Mouse (Mus musculus): ENCODE measurements around the gene Nedd4. TPM values are rescaled to one million over a fixed set of nuclear protein-coding genes. Genes with fewer than 3 reads are reported as not detected.
"Not testable (repeated sequence)": the region's sequence is repeated elsewhere in the genome, so short reads cannot be mapped to it uniquely, and the experiment has no call there.

The Nedd4 gene
- polyA plus RNA-seq, 1 experiment from 2014 or later = 173 TPM

DNA sequence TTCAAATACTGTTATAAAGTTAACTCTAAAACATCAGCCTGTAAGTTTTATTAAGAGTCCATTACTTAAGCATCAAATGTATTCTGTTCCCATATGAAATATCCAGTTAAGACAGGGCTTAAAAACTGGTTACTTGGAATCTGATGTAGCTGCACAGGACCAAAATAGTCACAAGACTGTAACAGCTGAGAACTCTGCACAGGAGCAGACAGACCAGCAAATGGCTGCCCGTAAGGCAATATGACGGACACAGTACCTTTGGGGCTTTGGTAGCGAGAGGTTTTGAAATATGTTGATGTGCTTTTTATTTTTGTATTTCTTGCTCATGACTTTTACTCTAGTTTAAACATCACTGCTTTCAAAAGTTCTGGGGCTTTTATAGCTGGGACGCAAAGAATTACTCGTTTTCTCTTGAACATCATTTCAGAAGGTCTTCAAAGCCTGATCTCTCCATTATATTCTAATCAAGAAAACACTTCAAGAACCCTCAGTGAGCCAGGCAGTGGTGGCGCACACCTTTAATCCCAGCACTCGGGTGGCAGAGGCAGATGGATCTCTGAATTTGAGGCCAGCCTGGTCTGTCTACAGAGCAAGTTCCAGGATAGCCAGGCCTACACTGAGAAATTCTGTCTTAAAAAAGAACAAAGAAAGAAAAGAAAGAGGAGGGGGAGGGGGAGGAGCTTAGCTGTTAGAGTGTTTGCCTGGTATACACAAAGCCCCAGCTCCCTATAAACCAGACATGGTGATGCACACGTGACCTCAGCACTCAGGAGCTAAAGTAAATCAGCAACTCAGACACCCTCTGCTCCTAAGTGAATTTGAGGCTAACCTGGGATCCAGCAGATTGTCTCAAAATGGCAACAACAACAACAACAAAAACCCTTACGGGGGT, 22.9 kb upstream of the Nedd4 start:
- Histone ChIP-seq H3K9ac (peak overlapping the region; percentile 72), H3K4me3 (peak overlapping the region; percentile 61), H3K27me3 (replicated peaks) (no peaks in the 10 kb centered on the region), H3K9me3 (replicated peaks) (no peaks in the 10 kb centered on the region), H3K4me2 (peak overlapping the region; percentile 86), H3K4me1 (peaks cover 29% of the 10 kb centered on the region), H3K27ac (peak overlapping the region; percentile 89), H3K36me3 (no peaks in the 10 kb centered on the region)
- 58% methylated on average over 9 of the region's 9 CpGs for WGBS (ENCODE audit: insufficient replicate concordance)
- peak; percentile 74 for ATAC-seq

DNA sequence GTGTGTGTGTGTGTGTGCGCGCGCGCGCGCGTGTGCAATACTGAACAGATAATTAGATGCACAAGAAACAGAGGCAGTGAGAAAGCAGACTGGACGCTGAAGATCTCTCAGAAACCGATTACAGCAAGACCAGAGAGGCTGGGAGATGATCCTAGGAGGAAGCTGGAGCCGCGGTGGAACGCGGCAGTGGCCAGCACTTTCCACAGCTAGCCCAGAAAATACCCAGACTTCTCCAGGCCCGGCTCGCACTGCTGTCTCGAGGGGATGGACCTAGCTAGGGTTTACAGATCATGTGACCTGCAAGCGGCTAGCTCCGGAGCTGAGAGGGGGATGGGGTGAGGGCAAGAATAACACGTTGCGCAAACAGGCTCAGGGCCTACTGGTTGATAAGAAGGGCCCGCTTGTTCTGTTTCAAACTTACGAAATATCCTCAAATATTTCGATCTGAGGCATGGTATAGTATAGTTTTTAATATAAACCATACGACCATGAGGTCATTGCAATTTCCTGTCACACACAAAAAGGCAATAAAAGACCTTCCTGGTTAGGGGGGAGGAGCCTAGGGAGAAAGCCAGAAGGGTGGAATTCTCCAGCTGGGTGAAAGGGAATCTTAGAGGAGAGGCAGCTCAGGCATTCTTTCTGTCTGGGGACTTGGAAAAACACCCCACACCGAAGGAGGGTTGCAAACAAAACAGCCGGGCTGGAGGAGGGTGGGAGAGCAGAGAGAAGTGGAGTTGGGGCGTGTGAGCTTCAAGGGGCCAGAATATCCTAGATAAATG, 22.1 kb upstream of the Nedd4 start:
- Histone ChIP-seq H3K36me3 (no peaks in the 10 kb centered on the region), H3K9me3 (replicated peaks) (no peaks in the 10 kb centered on the region), H3K4me3 (peak overlapping the region; percentile 61), H3K27me3 (replicated peaks) (no peaks in the 10 kb centered on the region), H3K4me2 (peak overlapping the region; percentile 86), H3K9ac (peak overlapping the region; percentile 72), H3K27ac (peak overlapping the region; percentile 89), H3K4me1 (peaks cover 29% of the 10 kb centered on the region)
- WGBS (ENCODE audit: insufficient replicate concordance) = 1% methylated on average over 27 of the region's 27 CpGs
- ATAC-seq = peak; percentile 96

DNA sequence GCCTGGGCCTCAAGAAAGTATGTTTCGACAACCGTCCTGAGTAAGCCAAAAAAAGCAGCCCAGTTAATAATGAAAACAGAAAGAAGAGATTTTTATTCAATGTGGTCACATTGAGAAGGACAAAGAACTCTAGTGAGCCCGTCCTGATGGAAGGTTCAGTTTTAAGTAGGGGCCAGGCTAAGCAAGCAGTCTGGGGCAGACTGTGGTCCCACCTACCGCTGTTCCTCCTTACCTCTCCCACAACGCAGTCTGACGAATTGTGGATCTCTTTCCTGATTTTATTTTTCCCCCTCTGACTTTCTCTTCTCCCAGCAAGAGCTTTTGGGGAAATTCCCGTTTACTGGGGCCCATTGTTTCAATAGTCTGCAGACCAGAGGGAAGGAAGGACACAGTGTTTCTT, 21.5 kb upstream of the Nedd4 start:
- Histone ChIP-seq H3K27me3 (replicated peaks) (no peaks in the 10 kb centered on the region), H3K27ac (peak overlapping the region; percentile 89), H3K4me1 (peaks cover 29% of the 10 kb centered on the region), H3K36me3 (no peaks in the 10 kb centered on the region), H3K4me2 (peak overlapping the region; percentile 86), H3K9me3 (replicated peaks) (no peaks in the 10 kb centered on the region), H3K4me3 (no peak overlapping the region; the same call in 1 of the 2 replicates), H3K9ac (peak overlapping the region; percentile 72)
- 32% methylated on average over 7 of the region's 7 CpGs for WGBS (ENCODE audit: insufficient replicate concordance)
- no peak for ATAC-seq

DNA sequence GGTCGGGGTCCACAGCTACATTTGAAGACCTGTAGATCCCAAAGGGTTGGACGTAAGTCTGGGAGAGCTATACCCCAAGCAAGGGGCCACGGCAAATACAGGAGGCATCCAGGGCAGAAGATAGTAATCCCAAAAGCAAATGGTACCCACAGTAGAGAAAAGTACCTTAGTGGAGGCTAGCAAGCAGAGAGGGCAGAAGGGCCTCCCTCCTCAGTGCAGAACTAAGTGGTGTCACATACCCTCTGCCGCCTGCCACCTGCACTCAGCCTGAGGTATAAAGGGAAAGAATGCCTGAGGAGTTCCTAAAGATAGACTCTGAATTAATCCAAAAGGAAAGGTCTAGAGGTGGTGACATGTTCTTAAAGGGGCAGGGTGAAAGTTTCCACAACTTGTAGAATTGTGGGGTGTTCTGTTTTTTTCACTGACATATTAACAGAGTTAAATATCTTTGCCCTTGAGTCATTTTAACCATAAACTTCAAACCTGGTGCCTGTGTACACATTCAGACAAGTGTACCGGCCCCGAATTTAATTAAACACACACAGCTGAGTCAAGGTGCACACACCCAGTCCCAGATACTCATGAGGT, 21.0 kb upstream of the Nedd4 start:
- Histone ChIP-seq H3K27me3 (replicated peaks) (no peaks in the 10 kb centered on the region), H3K9me3 (replicated peaks) (no peaks in the 10 kb centered on the region), H3K27ac (peak overlapping the region; percentile 89), H3K36me3 (no peaks in the 10 kb centered on the region), H3K4me3 (no peak overlapping the region), H3K4me2 (0 out of 2 replicates have a peak overlapping the region, but pooled peaks have one; percentile 86), H3K9ac (peak overlapping the region; percentile 72; the same call in 1 of the 2 replicates), H3K4me1 (peaks cover 29% of the 10 kb centered on the region)
- ATAC-seq = no peak
- WGBS (ENCODE audit: insufficient replicate concordance) = 80% methylated on average over 6 of the region's 6 CpGs

DNA sequence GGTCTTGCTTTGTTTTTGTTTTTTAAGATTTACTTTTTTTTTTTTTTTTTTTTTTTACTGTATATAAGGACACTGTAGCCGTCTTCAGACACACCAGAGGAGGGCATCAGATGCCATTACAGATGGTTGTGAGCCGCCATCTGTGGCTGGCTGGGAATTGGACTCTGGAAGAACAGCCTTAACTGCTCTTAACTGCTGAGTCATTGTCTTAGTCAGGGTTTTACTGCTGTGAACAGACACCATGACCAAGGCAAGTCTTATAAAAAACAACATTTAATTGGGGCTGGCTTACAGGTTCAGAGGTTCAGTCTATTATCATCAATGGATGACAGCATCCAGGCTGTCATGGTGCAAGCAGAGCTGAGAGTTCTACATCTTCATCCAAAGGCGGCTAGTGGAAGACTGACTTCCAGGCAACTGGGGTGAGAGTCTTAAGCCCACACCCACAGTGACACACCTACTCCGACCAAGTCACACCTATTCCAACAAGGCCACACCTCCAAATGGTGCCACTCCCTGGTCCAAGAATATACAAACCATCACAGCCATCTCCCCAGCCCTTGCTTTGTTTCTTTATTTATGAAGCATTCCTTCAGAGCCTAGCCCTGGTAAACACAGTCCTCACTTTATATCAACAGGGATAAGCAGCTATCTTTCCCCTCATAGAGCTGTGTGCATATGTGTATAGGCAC, 19.2 kb upstream of the Nedd4 start:
- H3K27me3 ChIP-seq (replicated peaks); H3K4me3 ChIP-seq; H3K4me2 ChIP-seq; ATAC-seq; H3K9ac ChIP-seq; H3K9me3 ChIP-seq (replicated peaks); H3K36me3 ChIP-seq; H3K27ac ChIP-seq: not testable (repeated sequence)
- H3K4me1 ChIP-seq = peaks cover 29% of the 10 kb centered on the region
- 70% methylated on average over 4 of the region's 4 CpGs for WGBS (ENCODE audit: insufficient replicate concordance)

DNA sequence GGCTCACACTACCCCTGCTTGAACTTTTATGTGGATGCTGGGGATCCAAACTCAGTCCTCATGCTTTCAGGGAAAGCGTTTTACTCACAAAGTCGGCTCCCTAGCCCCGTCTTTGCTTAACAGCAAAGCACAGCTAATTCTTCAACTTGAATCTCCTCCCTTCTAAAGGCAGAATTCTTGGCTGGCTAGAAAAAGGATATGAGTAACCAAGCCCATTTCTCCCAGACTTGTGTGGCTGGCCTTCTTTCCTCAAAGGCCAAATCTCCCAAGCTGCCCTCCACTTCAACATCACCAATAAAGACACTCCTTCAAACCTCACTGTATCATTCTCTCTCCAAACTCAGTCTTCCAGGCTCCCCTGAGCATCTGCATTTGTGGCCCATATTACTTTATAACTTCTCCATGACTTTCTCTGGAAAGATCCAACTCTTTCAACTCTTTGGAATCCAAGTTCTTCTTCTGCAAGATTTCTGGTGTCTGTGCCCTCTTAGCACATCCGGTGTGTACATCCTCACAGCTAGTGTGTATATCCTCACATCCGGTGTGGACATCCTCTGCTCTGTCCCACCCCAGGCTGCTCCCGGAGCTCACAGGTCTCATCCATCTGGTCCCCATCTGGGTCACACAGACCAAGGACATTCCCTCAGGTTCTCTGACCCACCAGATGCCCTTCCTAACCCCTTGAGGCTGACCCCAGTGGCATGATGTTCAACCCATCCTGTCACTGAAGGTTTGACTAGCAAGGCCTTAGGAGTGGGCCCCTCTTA, 18.3 kb upstream of the Nedd4 start:
- H3K9ac ChIP-seq = no peak overlapping the region
- H3K9me3 ChIP-seq (replicated peaks) = no peaks in the 10 kb centered on the region
- ATAC-seq = no peak
- H3K4me3 ChIP-seq = no peak overlapping the region
- H3K4me2 ChIP-seq = no peak overlapping the region
- H3K27ac ChIP-seq = no peak overlapping the region
- H3K4me1 ChIP-seq = peaks cover 29% of the 10 kb centered on the region
- 79% methylated on average over 6 of the region's 6 CpGs for WGBS (ENCODE audit: insufficient replicate concordance)
- H3K27me3 ChIP-seq (replicated peaks) = 0 out of 2 replicates have a peak, but pooled peaks cover 8% of the 10 kb centered on the region
- H3K36me3 ChIP-seq = no peaks in the 10 kb centered on the region

DNA sequence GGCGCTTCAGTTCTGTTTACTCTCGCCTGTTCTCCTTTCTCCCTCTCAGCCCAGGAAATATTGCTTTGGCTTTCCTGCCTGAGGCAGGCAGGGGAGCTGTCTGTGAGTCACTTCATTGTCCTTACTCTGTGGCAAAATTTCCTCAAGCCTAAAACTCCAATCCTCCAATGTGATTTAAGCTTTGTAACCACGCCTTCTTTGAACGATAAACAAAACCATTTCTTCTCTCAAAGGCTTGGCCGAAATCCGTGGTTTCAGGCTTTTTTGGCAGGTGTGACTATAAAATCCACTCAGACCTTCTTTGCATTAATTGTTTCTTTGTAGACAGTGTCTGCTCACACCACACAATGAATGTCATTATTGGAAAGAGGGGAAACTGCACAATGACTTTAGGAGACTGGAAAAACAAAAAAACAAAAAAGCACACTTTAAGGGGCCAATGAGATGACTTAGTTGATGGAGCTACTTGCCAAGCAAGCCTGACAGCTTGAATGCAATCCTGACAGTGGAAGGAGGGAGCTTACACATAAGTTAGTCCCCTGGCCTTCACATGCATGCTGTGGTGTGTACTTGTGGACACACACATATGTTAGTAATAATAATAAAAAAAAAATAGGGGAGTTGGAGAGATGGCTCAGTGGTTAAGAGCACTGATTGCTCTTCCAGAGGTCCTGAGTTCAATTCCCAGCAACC, 17.6 kb upstream of the Nedd4 start:
- no peaks in the 10 kb centered on the region for H3K9me3 ChIP-seq (replicated peaks)
- 0 out of 2 replicates have a peak, but pooled peaks cover 8% of the 10 kb centered on the region for H3K27me3 ChIP-seq (replicated peaks)
- no peak overlapping the region for H3K27ac ChIP-seq
- H3K4me1 ChIP-seq = peaks cover 22% of the 10 kb centered on the region
- H3K36me3 ChIP-seq = no peaks in the 10 kb centered on the region
- 40% methylated on average over 6 of the region's 6 CpGs for WGBS (ENCODE audit: insufficient replicate concordance)
- H3K4me2 ChIP-seq = no peak overlapping the region
- no peak overlapping the region for H3K9ac ChIP-seq
- H3K4me3 ChIP-seq = no peak overlapping the region
- no peak for ATAC-seq

DNA sequence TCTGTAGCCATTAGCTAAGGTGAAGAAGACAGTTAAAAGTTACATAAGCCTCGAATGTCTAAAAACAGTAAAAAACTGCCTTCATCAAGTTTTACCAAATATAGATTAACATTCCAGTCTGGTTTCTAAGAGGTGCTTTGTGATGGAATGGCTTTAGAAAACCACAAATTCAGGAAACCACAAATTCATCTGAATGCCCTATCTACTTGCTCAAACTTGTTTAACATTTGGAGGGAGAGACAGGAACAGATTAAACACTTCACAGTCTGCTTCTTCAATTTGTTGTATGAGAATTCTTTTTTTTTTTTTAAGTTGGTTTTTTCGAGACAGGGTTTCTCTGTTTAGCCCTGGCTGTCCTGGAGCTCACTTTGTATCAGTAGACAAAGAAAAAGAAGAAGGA, 12.4 kb upstream of the Nedd4 start:
- no peak for ATAC-seq
- H3K9me3 ChIP-seq (replicated peaks) = no peaks in the 10 kb centered on the region
- H3K27me3 ChIP-seq (replicated peaks) = peaks cover 19% of the 10 kb centered on the region; the same call in 1 of the 2 replicates
- H3K4me1 ChIP-seq = 0 out of 2 replicates have a peak, but pooled peaks cover 6% of the 10 kb centered on the region
- H3K9ac ChIP-seq = no peak overlapping the region
- no peak overlapping the region for H3K4me3 ChIP-seq
- H3K36me3 ChIP-seq = no peaks in the 10 kb centered on the region
- WGBS (ENCODE audit: insufficient replicate concordance) = 21% methylated on average over 2 of the region's 2 CpGs
- no peak overlapping the region for H3K27ac ChIP-seq
- H3K4me2 ChIP-seq = no peak overlapping the region

DNA sequence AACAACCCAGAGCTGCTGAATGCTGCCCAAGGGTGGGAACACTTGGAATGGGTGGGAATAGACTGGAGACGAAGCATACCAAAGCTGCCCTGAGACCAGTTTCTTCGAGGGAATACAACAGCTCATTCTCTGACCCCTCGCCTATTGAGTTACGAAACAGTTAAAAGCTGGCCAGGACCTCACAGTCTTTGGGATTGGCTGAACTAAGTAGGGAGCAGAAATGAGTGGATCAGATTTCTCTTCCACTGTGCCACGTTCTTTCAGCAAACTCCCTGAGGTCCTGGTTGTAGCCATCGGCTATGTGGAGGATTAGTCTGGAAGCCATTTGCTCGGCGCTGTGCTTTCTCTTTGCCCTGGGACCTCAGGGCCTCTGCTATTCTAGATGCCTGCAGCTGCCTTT, 9.2 kb upstream of the Nedd4 start:
- 51% methylated on average over 8 of the region's 8 CpGs for WGBS (ENCODE audit: insufficient replicate concordance)
- no peaks in the 10 kb centered on the region for H3K9me3 ChIP-seq (replicated peaks)

DNA sequence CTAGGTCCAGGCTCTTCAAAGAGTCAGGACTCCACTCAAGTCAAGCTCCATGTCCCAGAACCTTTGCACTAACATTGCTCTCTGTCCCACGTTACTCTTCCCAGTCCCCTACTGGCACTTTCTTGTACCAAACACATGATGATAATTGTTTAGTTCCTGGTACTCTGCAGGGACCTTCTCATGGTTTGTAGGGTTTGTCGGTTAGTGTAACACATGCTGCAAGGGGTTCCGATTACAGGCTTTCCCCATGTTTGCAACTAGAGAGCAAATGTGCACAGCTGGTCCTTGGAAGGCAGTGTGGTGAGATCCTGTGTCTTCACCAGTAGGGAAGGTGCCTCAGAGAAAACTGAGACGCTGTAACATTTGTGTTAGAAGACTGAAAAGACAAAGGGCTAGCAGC, 8.6 kb upstream of the Nedd4 start:
- Histone ChIP-seq H3K4me1 (peaks cover 35% of the 10 kb centered on the region), H3K9ac (no peak overlapping the region), H3K27me3 (replicated peaks) (peaks cover 11% of the 10 kb centered on the region; the same call in 1 of the 2 replicates), H3K9me3 (replicated peaks) (no peaks in the 10 kb centered on the region), H3K4me3 (no peak overlapping the region), H3K27ac (peak overlapping the region; percentile 45), H3K4me2 (no peak overlapping the region), H3K36me3 (no peaks in the 10 kb centered on the region)
- no peak for ATAC-seq
- WGBS (ENCODE audit: insufficient replicate concordance) = 62% methylated on average over 4 of the region's 4 CpGs

More for the DNA sequence above, 9.2 kb upstream of the Nedd4 start:
- H3K27ac ChIP-seq = peak overlapping the region; percentile 45
- peaks cover 16% of the 10 kb centered on the region; the same call in 1 of the 2 replicates for H3K27me3 ChIP-seq (replicated peaks)
- no peak for ATAC-seq
- no peak overlapping the region; the same call in 1 of the 2 replicates for H3K4me3 ChIP-seq
- peak overlapping the region; percentile 4; the same call in 1 of the 2 replicates for H3K9ac ChIP-seq
- peaks cover 35% of the 10 kb centered on the region for H3K4me1 ChIP-seq
- no peaks in the 10 kb centered on the region for H3K36me3 ChIP-seq
- H3K4me2 ChIP-seq = no peak overlapping the region

All from liver, embryonic 12.5 days (tissue).